Mouse (Mus musculus): ENCODE results near the gene Vmn1r66.
"Not testable (repeated sequence)": the region's sequence is repeated elsewhere in the genome, so short reads cannot be mapped to it uniquely, and the experiment has no call there.

The Vmn1r66 gene

GRCm38 (mm10) chr7:10277906-10278305 lies at the start of gene Vmn1r66:
Vmn1r66 (minus strand) TSS chr7:10278006.
- no peak for DNase-seq (ENCODE audit: low read depth, low spot score)

DNA sequence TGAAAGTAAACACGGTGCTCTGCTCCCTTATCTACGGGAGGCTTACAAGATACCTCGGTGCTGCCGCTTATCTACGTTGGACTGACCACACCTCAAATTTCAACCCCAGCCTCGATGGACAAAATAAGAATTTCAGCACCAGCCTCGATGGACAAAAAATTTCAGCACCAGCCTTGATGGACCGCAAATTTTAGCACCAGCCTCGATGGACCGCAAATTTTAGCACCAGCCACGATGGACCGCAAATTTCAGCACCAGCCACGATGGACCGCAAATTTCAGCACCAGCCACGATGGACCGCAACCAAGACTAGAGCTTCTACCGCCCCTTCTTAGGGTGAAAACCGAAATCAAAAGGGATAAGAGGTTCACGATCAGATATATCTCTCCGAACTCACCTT lies 47.7 kb upstream of the Vmn1r66 start:
- DNase-seq (ENCODE audit: low read depth, low spot score): not testable (repeated sequence)

DNA sequence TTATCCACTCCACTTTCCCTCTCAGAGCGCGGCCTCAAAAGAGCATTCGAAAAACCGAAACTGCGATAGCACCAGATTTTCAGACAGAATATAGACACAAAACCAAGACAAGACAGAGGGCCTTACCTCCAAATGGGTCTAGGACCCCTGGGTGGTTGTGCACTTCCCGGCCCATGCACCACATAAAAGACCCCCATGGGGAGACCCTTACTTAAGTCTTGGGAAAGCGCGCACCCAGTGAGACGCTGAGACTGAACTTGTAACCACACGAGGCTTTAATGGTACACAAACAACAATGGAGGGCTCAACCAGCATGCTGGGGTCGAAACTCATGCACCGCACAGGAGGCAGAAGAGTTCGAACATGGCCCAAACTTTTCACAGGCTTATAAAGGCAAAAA lies 25.7 kb downstream of the Vmn1r66 start:
- DNase-seq (ENCODE audit: low read depth, low spot score): no peak

DNA sequence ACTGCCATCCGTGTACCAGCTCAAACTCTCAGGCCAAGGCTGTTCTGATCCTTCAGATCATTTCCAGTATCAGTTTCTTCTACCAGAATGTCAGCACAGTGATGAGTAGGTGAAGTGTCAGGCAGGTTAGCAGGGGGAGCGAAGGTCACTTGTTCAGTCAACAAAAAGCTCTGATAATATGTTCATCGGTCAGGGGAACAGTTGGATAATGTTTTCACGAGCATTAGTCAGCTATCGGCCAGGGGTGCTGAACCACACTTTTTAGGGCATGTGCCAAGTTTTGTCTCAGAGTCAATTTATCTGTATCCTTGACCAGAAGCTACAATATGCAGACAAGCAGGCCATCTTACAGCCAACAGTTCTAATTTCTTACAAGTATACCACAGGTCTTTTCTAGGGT lies 28.7 kb downstream of the Vmn1r66 start:
- no peak for DNase-seq (ENCODE audit: low read depth, low spot score)

Data from retina, adult 2 months (tissue).